Mouse (Mus musculus): ENCODE results near the gene Gucd1. TPM values are rescaled to one million over a fixed set of nuclear protein-coding genes. Genes with fewer than 3 reads are reported as not detected.

Gucd1 gene
- total and polyA plus RNA-seq, 2 experiments from 2014 or later, result 28.0 to 113 TPM

DNA sequence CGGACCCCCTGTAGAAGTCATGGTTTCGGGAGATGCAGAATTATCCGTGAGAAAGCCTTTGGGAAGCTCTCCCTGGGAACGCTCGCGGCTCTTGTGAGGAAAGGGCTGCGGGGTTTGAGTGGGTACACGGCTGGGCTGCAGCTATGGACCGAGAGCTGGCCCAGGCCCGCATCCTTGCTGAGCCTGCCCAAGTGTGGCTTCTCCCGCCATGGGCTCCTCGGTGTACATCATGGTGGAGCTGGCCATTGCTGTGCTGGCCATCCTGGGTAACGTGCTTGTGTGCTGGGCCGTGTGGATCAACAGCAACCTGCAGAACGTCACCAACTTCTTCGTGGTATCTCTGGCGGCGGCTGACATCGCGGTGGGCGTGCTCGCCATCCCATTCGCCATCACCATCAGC is 192.0 kb downstream of the Gucd1 start:
- no peaks in the 10 kb centered on the region for H3K27me3 ChIP-seq (ENCODE audit: control insufficient read depth, insufficient read depth, low read length)
- ATAC-seq (ENCODE audit: insufficient read depth, low read depth) (no peak), DNase-seq (ENCODE audit: low spot score) (no peak)
- 94% methylated on average over 23 of the region's 23 CpGs for WGBS
- no peak overlapping the region for H3K27ac ChIP-seq (ENCODE audit: low read depth)
- H3K9me3 ChIP-seq (replicated peaks; ENCODE audit: control insufficient read depth, low read length), result no peaks in the 10 kb centered on the region
- H3K4me2 ChIP-seq (ENCODE audit: low read depth, low read length), result no peak overlapping the region
- H3K4me3 ChIP-seq (ENCODE audit: low read depth, low read length), result no peak overlapping the region
- no peak for TF ChIP-seq EP300 (IDR thresholded peaks at IDR 0.05; ENCODE audit: low read depth)
- no peak for TF ChIP-seq CTCF (IDR thresholded peaks at IDR 0.05; ENCODE audit: low read depth)
- H3K4me1 ChIP-seq (ENCODE audit: control insufficient read depth, insufficient read depth), result peaks cover 19% of the 10 kb centered on the region
- H3K9ac ChIP-seq (replicated peaks; ENCODE audit: low read depth, low read length), result no peak overlapping the region
- no peaks in the 10 kb centered on the region for H3K36me3 ChIP-seq (replicated peaks; ENCODE audit: control insufficient read depth, insufficient read depth, low read length)

DNA sequence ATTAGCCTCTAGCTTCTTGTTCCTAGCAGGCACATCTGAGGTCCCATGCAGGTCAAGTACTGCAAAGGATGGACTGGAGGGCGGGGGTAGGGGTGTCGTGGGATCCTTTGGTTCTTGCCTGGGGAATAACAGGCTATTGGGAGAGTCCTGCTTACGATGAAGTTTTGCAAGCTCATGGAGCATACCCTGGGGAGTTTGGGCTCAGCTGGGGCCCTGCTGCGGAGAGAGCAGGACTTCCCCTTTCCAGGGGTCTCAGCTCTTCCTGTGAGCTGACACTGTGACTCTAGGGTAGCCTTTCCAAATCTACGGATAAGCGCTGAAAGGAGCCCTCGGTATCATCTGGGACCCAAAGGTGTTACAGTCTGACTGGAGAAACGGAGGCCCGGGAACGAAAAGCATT is 193.4 kb downstream of the Gucd1 start:
- WGBS, result 71% methylated on average over 10 of the region's 10 CpGs
- no peak for TF ChIP-seq EP300 (IDR thresholded peaks at IDR 0.05; ENCODE audit: low read depth)
- no peak for TF ChIP-seq CTCF (IDR thresholded peaks at IDR 0.05; ENCODE audit: low read depth)
- Histone ChIP-seq H3K4me3 (ENCODE audit: low read depth, low read length) (no peak overlapping the region), H3K9me3 (replicated peaks; ENCODE audit: control insufficient read depth, low read length) (no peaks in the 10 kb centered on the region), H3K4me1 (ENCODE audit: control insufficient read depth, insufficient read depth) (peaks cover 19% of the 10 kb centered on the region), H3K4me2 (ENCODE audit: low read depth, low read length) (no peak overlapping the region), H3K36me3 (replicated peaks; ENCODE audit: control insufficient read depth, insufficient read depth, low read length) (no peaks in the 10 kb centered on the region), H3K27ac (ENCODE audit: low read depth) (no peak overlapping the region), H3K9ac (replicated peaks; ENCODE audit: low read depth, low read length) (no peak overlapping the region), H3K27me3 (ENCODE audit: control insufficient read depth, insufficient read depth, low read length) (no peaks in the 10 kb centered on the region)
- DNase-seq (ENCODE audit: low spot score), result no peak
- no peak for ATAC-seq (ENCODE audit: insufficient read depth, low read depth)

DNA sequence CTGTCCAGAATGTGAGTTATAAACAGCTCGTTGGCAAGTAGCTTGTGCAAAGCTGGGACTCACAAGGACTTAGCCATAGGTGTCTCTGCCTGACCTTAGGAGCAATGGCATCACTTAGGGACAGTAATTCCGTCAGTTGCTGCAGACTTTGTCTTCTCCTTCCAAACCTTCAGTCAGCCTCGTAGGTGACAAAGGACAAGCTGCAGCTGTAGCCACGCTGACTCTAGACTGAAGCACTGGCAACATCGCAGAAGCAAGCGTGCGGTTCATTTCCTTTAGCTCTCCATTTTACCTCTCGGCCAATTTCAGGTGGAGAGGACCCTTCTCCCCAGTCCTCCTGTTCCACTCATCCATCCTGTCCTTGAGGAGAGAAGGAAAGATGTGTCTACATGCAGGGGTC is 193.8 kb downstream of the Gucd1 start:
- Histone ChIP-seq H3K9ac (replicated peaks; ENCODE audit: low read depth, low read length) (no peak overlapping the region), H3K36me3 (replicated peaks; ENCODE audit: control insufficient read depth, insufficient read depth, low read length) (no peaks in the 10 kb centered on the region), H3K27me3 (ENCODE audit: control insufficient read depth, insufficient read depth, low read length) (no peaks in the 10 kb centered on the region), H3K4me3 (ENCODE audit: low read depth, low read length) (no peak overlapping the region), H3K27ac (ENCODE audit: low read depth) (no peak overlapping the region), H3K4me2 (ENCODE audit: low read depth, low read length) (no peak overlapping the region), H3K9me3 (replicated peaks; ENCODE audit: control insufficient read depth, low read length) (no peaks in the 10 kb centered on the region), H3K4me1 (ENCODE audit: control insufficient read depth, insufficient read depth) (peaks cover 19% of the 10 kb centered on the region)
- TF ChIP-seq EP300 (IDR thresholded peaks at IDR 0.05; ENCODE audit: low read depth) (no peak), CTCF (IDR thresholded peaks at IDR 0.05; ENCODE audit: low read depth) (no peak)
- 66% methylated on average over 8 of the region's 8 CpGs for WGBS
- no peak for ATAC-seq (ENCODE audit: insufficient read depth, low read depth)
- no peak for DNase-seq (ENCODE audit: low spot score)

- TF ChIP-seq EP300 (IDR thresholded peaks at IDR 0.05; ENCODE audit: low read depth) (no peak), CTCF (IDR thresholded peaks at IDR 0.05; ENCODE audit: low read depth) (no peak)
- H3K9ac ChIP-seq (replicated peaks; ENCODE audit: low read depth, low read length), result no peak overlapping the region
- ATAC-seq (ENCODE audit: insufficient read depth, low read depth) (no peak), DNase-seq (ENCODE audit: low spot score) (no peak)
- H3K27ac ChIP-seq (ENCODE audit: low read depth), result no peak overlapping the region
- H3K27me3 ChIP-seq (ENCODE audit: control insufficient read depth, insufficient read depth, low read length), result 0 out of 2 replicates have a peak, but pooled peaks cover under 1% of the 10 kb centered on the region
- H3K4me2 ChIP-seq (ENCODE audit: low read depth, low read length), result no peak overlapping the region
- H3K9me3 ChIP-seq (replicated peaks; ENCODE audit: control insufficient read depth, low read length), result no peaks in the 10 kb centered on the region
- 54% methylated on average over 6 of the region's 6 CpGs for WGBS
- peaks cover 15% of the 10 kb centered on the region for H3K4me1 ChIP-seq (ENCODE audit: control insufficient read depth, insufficient read depth)
- H3K4me3 ChIP-seq (ENCODE audit: low read depth, low read length), result no peak overlapping the region
- H3K36me3 ChIP-seq (replicated peaks; ENCODE audit: control insufficient read depth, insufficient read depth, low read length), result no peaks in the 10 kb centered on the region
These were observed 194.8 kb downstream of the Gucd1 start for GRCm38 (mm10) chr10:75322966-75323365.

DNA sequence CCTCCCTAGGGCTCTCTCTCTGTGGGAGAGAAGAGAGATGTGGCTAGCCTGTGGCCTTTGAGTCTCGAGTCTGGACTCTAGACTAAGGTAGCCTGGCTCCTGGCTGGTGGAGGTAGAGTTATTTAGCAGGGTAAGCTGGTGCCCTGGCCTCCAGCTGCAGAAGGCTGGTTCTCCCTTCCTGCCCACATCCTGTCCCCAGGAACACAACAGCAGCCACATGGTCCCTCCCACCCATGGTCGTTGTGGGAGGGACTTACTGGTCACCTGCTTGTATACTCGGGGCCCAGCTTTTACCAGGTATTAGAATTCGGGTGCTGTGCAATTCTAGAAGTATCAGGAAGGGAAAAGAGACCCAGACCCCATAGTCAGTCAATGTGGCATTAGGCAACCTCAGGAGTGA is 197.5 kb downstream of the Gucd1 start:
- no peak overlapping the region for H3K9ac ChIP-seq (replicated peaks; ENCODE audit: low read depth, low read length)
- no peaks in the 10 kb centered on the region for H3K36me3 ChIP-seq (replicated peaks; ENCODE audit: control insufficient read depth, insufficient read depth, low read length)
- WGBS, result 41% methylated on average over 4 of the region's 4 CpGs
- peaks cover 6% of the 10 kb centered on the region; the same call in 1 of the 2 replicates for H3K27me3 ChIP-seq (ENCODE audit: control insufficient read depth, insufficient read depth, low read length)
- ATAC-seq (ENCODE audit: insufficient read depth, low read depth), result no peak
- H3K9me3 ChIP-seq (replicated peaks; ENCODE audit: control insufficient read depth, low read length), result no peaks in the 10 kb centered on the region
- no peak overlapping the region for H3K27ac ChIP-seq (ENCODE audit: low read depth)
- TF ChIP-seq CTCF (IDR thresholded peaks at IDR 0.05; ENCODE audit: low read depth) (no peak), EP300 (IDR thresholded peaks at IDR 0.05; ENCODE audit: low read depth) (no peak)
- H3K4me2 ChIP-seq (ENCODE audit: low read depth, low read length), result peak overlapping the region; percentile 75
- no peak for DNase-seq (ENCODE audit: low spot score)
- no peak overlapping the region for H3K4me3 ChIP-seq (ENCODE audit: low read depth, low read length)
- H3K4me1 ChIP-seq (ENCODE audit: control insufficient read depth, insufficient read depth), result peaks cover 8% of the 10 kb centered on the region; the same call in 1 of the 2 replicates

DNA sequence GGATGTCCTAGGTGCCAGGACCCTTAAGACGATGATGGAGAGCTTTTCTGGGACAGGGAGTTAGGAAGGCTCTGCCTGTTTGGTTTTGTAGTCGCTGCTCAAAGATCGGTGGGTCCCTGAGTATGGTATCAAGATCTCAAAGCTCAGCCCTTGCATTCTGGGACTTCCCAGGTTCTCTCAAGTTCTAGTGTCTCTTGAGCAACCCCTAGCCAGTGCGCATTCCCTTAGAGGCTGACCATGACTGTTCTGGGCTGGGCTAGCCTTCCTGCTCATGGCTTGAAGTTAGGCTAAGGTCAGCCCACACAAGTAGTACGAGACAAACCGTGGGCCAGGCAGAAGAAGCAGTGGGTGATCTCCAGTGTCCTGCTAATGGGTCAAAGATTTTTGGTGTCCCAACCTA is 199.6 kb downstream of the Gucd1 start:
- Histone ChIP-seq H3K9ac (replicated peaks; ENCODE audit: low read depth, low read length) (peak overlapping the region; percentile 77), H3K27ac (ENCODE audit: low read depth) (peak overlapping the region; percentile 75; the same call in 1 of the 2 replicates), H3K36me3 (replicated peaks; ENCODE audit: control insufficient read depth, insufficient read depth, low read length) (no peaks in the 10 kb centered on the region), H3K4me1 (ENCODE audit: control insufficient read depth, insufficient read depth) (peaks cover 15% of the 10 kb centered on the region; the same call in 1 of the 2 replicates), H3K4me3 (ENCODE audit: low read depth, low read length) (peak overlapping the region; percentile 71), H3K27me3 (ENCODE audit: control insufficient read depth, insufficient read depth, low read length) (peaks cover 6% of the 10 kb centered on the region; the same call in 1 of the 2 replicates), H3K4me2 (ENCODE audit: low read depth, low read length) (peak overlapping the region; percentile 75), H3K9me3 (replicated peaks; ENCODE audit: control insufficient read depth, low read length) (no peaks in the 10 kb centered on the region)
- 63% methylated on average over 6 of the region's 6 CpGs for WGBS
- DNase-seq (ENCODE audit: low spot score) (no peak), ATAC-seq (ENCODE audit: insufficient read depth, low read depth) (no peak)
- no peak for TF ChIP-seq CTCF (IDR thresholded peaks at IDR 0.05; ENCODE audit: low read depth)
- TF ChIP-seq EP300 (IDR thresholded peaks at IDR 0.05; ENCODE audit: low read depth), result no peak

Data from heart, postnatal 0 days (tissue).